Mouse (Mus musculus): ENCODE measurements at regions not wholly inside any gene's neighbourhood (a gene's known extent, or its start where the extent isn't known, plus 50 kb on each side); places are given as distances from the start of the nearest gene placed in this dataset.

DNA sequence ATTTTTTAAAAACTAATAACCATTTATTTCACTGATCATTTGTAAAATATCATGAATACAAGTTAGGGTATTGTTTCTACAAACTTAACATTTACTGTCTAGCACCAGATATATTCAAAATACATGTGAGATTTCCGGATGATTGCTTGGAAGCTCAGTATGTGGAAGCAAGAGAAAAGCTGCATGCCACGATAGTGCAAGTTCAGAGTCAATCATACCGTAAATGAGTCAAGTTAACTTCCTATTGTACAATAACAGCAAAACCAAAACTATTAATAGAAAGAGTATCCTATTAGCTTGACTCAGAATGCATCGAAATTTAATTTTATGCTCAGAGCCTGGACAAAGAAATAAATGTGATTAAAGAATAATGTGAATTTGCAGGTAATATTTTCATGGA, 1284.6 kb upstream of the Cited2 start:
- no peak for ATAC-seq

DNA sequence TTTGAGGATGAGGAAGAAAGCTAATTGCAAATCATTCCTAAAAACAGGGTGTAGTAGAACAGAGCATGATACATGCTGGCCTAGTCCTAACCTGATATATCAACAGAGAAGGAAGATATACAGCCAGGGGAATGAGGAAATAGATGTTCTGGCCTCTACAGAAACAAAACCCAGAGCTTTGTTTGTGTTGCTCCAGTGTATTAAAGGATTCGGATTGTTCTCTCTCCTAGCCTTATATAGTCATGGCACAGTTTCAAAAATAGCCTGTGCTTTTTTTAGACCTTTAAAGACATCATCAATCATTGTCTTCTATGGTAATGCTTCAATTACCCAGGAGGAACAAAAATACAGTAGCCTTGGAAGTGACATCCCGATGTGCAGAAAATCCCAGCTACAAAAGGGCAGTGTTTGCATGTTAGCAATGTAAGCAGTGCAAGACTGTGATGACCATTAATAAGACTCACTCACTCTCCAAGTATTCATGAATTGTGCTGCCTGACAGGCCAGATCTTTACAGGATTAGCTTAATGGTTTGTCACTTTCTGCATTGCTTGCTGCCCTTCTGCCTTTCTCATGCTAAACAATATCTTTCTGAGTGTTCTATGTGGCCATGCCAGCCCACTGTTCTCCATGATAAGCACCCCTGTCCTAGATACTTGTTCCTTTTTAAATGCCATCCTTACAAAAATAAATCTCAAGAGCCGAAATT, 1281.9 kb upstream of the Cited2 start:
- no peak for ATAC-seq

DNA sequence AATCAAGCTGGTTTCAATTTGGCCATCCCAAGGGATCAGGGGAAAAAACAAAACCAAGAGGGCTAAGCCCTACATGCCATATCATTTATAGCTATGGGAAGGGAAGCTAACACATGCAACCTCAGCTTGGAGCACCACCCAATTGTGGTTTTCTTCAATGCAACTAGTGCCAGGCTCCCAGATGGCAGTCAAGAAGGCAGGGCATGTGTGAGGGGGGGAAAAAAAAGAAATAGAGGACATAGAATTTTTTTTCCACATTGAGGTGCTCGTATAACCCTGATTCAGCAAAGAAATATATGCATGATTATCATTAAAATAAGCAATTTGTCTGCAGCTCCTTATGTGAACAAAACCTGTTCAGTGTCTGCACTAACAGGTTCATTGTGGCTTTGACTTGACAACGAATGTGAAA, 1281.4 kb upstream of the Cited2 start:
- ATAC-seq, result no peak

DNA sequence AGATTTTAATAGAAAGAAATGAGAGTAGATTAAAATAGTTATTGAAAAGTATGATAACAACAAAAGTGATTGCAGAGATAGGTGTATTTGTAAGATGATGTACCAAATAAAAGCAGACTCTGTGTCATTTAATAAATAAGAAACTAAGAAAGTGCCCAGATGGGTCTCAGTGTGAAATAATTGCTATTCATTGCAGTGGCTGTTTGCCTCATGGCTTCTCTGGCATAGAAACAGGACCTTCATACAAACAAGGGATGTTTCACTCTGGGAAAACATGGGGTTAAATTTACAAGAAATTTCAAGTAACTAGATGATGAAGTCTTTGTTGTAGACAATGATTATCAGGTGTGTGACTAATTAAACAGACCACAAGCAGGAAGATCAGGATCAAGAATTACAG, 1279.1 kb upstream of the Cited2 start:
- ATAC-seq, result no peak

DNA sequence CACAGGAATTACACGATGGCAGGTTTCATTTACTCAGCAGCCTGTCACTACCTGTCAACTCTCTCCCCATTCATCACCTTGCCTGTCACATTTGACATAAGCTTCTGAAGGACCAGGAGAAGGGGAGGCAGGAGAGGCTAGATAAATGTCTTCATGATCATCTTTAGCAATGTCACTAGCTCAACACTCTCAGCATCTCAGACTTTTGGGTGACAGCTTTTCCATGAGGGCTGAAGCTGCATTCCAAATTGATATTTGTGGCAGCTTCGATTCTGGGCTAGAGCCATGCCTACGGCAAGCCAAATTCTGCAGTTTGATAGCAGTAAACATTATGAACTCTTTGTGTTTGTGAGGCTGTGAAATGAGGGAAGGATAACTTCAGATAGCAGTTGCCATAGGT, 1255.1 kb upstream of the Cited2 start:
- no peak for ATAC-seq

DNA sequence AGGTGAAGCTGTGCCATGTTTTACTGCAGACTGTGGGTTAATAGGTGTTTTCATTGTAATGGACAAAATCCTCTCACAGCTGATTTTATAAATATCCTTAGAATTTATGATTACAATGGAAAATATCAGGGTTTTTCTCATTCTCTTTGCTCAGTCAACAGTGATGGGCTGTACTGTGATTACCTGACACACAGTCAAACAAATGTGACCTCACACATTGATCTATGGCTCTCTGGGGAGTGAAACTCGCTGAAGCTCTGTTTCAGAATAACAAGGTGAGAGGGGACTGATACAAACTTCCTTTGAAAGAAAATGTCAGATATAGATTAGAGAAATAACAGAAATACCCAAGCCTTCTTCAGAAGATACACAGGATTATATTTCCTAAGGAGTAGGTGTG, 1253.3 kb upstream of the Cited2 start:
- no peak for ATAC-seq

DNA sequence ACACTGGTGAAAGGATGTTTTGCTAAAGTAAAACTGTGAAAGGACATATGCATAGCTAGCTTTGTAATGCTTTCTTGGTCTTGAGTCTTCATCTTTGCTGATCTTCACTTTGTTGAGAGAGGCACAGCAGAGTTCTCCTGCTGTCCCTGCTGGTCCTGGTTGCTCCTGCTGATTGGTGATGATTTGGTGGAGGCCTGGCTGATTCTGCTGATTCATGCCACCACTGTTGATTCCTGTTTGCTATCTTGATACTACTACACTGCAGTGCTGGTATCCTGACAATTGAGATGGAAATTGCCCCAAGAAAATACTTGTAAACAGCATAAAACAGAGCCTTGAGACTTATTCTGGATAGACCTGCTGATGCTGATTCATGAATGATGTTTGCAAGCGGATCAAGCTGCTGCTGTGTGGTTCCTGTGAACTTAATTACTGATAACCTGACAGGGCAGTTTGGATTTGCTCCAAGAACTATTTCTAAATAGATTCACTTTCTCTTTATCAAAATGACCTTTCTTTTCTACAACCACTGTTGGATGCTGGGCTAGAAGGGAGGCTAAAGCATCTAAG, 1249.0 kb upstream of the Cited2 start:
- ATAC-seq, result no peak

DNA sequence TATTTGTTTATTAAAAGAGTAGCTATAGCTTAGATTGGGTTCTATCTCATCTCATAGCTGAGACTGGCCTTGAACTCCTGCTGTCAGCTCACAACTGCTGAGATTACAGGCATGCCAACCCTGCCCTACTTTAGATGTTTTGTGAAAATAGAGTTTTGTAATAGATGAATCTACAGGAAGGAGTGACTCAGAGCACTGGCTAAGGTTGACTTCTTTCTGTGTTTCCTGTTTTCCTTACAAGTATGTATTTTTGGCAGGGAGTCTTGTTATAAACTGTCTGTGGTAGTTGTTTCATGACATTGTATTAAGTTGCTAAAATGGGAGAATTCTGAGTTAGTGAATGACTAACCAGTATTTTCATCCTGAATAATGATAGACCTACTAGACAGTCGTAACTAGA, 1224.4 kb upstream of the Cited2 start:
- ATAC-seq, result no peak

DNA sequence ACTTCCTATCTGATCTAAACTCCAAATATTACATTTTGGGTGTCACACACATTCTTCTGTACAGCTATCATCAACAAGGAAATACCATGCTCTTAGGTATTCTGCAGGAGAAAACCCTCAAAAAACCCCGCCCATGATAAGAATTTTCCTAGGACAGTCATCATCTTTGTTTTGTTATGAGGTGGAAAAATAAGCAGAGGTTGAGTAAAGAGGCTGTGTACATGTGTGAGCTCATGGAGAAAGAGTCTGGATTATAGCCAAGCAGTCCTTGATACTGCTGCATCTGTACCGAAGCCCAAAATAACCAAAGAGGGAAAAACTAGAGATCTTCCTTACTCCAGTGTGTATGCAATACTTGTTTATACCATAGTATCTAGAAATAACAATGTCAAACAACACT, 1215.3 kb upstream of the Cited2 start:
- ATAC-seq, result no peak

DNA sequence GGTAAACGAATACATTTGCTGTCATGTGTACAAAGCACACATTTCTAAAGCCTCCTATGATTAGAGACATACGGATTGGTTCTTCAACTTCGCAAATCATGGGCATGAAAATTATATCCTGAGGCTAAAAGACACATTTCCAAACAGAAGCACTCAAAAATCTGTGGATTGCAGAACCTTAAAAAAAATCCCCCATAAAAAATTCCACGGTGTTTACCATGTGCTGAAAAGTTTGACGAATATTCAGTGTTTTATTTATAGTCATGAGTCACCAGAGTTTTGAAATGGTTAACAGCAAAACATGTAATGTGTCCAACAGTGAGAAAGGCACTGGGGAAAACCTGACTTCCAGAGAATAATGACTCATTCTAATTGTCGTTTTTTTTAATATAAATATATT, 1214.9 kb upstream of the Cited2 start:
- no peak for ATAC-seq

DNA sequence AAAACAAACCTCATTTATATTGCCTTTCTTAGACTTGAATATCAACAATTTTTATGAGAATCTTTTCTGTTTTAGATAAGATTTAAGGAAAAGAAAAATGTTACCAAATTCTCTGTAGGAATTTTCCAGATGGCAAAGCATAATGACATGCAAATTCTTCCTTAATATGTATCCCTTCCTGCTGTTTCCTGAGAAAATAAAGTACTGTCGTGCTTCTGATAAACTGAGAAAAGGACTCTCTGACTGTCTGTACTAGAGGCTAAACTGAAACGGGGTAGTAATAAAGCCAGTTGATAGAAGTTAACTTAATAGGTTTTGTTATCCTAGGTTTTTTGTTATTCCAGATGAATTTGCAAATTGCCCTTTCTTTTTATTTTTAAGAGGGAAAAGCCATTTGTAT, 1208.4 kb upstream of the Cited2 start:
- no peak for ATAC-seq

DNA sequence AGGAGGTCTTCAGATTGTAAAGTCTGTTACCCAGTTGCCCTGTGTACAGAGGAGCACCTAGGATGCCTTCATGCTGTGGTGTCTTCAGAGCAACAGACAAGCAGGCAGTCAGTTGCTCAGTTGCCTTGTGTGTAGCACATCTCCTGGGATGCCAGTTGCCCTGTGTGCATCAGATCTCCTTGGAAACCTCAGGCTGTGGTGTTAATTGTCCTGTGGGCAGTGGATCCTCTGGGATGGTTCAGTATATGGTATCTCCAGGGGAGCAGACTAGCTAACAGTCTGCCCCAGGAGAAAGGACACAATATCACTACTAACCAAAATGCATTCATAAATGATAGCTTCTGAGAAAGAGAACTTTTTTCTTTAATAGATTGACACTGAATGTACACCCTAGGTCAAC, 1201.1 kb upstream of the Cited2 start:
- ATAC-seq, result no peak

DNA sequence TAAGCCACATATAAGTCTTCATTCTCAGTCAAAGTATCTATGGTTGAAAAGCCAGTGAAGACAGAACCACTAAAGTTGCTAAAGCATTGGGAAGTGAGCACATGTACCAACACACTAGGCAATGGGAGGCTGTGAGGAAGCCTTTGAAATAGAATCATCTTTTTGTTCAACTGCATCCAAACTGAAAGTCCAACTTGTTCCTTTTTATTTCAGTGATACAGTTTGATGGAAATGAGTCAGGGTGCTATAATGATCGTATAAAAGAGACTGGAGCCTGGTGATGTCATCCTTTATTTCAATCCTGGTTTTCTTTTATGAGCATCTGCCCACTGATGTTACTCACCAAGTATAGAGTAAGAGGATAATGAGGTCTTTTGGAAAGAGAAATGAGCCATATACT, 1198.9 kb upstream of the Cited2 start:
- no peak for ATAC-seq

DNA sequence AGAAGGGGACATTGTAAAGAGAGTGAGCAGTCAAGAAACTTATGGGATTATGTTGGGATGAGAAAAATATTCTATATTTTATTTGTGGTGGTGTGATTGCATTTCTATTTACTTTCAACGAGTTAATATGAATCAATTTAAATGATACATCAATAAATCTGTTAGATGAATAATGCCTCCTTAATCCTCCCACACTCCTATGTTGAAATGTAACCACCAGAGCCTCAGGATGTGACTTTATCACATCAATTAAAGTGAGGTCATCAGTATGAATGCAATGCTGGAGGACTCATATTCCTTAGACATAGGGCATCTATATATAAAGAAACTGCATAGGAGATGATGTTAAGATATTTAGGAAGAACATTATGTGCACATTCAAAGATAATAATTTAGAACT, 1195.3 kb upstream of the Cited2 start:
- ATAC-seq, result no peak

DNA sequence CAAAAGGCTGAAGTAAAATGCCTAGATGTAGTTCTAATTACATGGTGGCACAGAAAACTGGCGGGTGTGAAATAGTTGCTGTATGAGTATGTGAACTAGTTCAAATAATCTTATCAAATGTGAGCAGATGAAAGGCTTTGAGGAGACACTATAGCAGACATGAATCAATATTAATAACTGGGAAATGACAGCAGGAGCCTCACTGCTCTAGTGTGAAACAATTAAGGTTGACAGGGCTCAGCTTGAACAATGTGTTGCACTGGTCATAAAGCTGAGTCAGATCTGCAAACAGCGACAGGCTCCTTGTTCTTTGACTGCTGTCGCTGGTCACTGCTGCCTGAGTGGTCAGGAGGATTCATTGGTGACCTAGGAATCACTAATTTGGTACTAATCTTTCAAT, 1185.4 kb upstream of the Cited2 start:
- ATAC-seq, result no peak

DNA sequence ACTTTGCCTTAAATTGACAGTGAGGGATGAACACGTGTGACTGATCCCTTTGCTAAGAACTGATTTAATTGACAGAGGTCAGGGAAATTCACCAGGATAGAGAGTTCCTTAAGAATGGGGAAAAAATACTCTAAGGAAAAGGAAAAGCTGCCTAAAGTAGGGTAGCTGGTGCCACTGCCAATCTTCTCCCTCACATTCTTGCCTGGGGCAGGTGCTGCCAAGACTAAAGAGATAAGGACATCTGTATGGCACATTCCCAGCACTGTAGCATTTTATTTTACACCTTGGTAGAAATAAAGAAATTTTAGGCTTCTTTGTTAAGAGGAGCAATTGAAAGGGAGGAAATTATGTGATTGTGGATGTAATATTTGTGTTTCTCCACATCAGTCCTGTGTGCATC, 1184.6 kb upstream of the Cited2 start:
- ATAC-seq, result no peak

DNA sequence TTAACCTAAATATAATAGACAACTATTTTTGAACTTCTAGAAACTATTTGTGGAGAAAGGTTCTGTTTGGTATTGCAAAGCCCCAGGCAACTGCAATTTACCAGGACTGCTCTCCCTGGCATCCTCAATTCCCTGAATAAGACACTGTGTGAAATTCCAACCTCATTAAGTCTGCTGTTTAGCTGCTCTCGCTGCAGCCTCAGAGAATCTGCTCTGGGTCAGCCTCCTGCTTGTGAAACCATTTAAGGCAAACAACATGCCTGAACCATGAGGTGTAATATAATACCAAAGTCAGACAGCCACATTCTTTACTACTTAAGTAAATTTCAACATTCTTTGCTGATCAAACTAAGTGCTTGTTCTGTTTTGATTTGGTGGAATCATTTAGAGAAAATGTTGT, 1177.6 kb upstream of the Cited2 start:
- ATAC-seq, result no peak

DNA sequence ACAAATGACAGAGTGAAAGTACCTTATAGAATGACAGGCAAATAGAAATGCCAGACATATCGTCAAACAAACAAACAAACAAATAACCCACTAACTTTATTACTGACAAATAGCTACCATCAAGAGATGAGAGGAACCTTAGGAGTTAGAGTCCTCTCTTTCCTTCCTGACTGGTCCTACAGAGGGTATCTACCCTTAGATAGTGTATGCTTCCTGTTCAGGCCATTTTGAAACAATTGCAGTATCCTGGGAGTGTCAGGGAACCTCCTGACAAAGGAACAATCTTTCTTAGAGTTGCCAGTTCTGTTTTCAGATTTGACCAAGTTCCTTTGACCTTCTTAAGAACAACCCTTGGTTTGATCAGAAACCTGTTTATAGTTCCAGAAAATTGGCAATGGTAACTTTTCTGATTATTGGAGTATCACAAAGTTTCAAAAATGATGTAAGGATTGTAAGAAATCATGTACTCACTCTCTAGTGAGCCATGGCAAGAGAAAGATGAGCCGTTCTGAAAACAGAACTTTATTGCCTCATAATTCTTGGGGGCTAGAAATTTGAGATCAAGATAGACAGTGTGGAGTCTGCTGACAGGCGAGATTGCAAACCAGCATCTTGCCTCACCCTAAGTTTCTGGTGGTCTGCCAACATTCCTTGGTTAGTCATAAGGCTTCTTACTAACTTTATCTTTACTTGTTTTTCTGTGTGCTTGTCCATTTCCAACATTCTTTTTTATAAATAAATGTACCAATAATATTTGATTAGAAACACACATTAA, 1170.0 kb upstream of the Cited2 start:
- ATAC-seq, result no peak

DNA sequence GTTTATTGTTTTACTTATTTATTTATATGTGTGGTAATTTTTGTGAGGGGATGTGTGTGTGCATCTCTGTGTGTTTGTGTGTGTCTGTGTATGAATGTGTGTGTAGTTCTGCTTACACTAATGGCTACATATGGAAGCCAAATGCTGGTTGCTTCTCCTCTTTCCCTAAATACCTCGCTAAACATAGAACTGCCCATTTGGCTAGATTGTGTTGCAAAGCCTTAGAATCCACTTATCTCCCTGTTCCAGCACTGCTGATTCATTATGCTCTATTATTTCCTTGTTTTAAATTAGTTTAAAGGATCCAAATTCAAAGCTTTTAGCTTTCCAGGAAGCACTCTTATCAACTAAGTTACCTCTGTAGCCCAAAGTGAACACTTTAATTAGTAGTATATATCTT, 1148.5 kb upstream of the Cited2 start:
- no peak for ATAC-seq

DNA sequence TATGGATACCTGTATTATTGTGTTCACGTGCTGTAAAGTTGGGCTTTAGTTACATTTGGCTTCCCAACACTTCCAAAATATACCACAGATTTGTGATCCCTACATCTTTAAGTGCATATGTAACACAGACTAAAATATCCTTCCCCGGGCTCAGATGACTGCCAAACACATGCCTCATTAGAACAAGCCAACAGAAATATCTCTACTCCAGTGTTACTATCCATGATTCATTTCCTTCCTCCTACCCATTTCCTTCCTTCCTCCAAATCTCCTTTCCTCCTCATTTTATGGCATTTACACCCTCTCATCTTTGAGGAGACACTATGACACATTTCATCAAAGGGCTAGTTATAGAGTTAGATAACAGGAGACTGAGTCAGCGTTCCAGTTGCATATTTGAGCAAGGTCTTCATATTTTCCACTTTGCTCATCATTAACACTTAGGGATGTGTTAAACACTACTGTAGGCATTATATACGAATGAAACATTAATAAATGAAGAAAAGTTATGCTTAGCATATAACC, 1144.4 kb upstream of the Cited2 start:
- no peak for ATAC-seq

DNA sequence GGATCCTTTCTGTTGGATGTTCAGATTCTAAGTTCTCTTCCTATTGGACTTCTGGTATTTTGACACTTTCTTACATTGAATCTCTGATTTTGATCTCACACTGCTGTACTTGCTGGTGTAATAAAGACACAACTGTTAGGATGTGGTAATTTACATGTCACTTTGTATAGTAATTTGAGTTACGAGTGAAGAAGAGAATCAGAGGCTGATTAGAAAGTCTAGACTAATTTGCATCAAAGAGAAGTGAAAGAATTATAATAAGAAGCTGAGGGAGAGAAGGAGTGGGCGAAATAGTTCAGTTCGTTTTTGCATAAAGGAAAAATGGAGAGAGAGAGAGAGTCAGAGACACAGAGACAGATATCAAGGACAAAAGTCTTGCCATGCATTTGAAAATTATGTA, 1142.8 kb upstream of the Cited2 start:
- no peak for ATAC-seq

DNA sequence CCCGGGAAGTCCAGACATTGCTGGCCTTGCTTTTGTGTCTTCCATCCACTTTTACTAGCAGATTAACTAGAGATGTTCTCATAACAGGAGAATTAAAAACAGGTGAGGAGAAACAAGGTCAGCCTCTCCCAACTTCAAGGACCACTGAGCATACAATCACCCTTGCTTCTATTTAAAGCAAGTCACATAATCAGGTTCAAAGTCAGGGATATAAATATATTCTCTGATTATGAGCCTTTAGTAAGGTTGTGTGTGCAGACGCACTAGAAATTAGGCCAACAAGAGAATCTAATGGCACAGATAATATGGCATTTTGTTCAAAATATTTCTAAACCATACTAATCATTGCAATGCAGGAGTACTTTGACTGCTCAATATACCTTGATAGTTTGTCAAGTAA, 1134.2 kb upstream of the Cited2 start:
- ATAC-seq, result no peak

DNA sequence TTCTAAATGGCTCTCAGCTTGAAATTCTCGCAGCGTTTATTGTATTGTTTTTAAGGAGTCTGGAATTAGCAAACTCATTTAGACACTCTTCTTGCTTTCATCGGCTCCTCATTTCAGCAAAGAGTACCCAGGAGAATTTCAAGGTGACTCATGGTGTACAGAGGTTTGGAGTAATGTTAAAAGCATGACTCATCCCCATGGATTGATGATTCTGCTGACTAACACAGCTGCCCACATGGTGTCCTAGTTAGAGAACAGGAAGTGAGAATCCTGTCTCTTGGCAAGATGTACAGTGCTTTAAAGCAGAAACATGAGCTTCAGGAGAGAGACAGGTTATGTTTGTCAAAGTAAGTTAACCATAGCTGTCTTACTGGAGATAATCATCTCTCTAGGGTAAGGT, 1133.6 kb upstream of the Cited2 start:
- no peak for ATAC-seq

DNA sequence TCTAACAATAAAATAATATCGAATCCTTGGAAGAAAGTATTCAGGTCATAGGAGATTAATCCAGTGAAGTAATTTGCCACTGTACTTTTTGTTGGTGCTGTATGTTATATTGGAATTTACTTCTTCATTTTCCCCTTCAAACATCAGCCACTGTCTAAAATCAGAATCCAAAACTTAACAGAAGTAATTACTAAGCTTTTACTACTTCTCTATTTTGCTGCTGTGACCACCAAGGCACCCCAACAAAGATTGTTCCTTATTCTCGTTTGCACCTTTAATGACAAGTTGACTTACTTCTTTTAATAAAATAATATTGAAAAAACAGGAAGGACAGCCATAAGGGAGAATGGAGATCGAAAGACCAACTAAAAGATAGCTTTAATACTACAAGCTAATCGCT, 1130.1 kb upstream of the Cited2 start:
- ATAC-seq, result no peak

Measured in activated CD4-positive, CD25-positive, alpha-beta regulatory T cell, adult 4 months (primary cell).